Mouse (Mus musculus): ENCODE measurements around the gene Hist1h2ac. TPM values are rescaled to one million over a fixed set of nuclear protein-coding genes. Genes with fewer than 3 reads are reported as not detected.
A peak's percentile ranks its signal among the peaks of the same experiment; 100 is the strongest.

Gene Hist1h2ac
- total and polyA plus RNA-seq, 2 experiments from 2014 or later: 0.49 to 62.8 TPM

- H3K4me1 ChIP-seq (ENCODE audit: control insufficient read depth, insufficient read depth): 0 out of 2 replicates have a peak, but pooled peaks cover 6% of the 10 kb centered on the region
- H3K4me3 ChIP-seq (ENCODE audit: low read depth, low read length): no peak within 1 kb of the TSS
- H3K9me3 ChIP-seq (replicated peaks; ENCODE audit: control insufficient read depth, low read length): no peaks in the 10 kb centered on the region
- no peaks in the 10 kb centered on the region for H3K36me3 ChIP-seq (replicated peaks; ENCODE audit: control insufficient read depth, insufficient read depth, low read length)
- no peak within 1 kb of the TSS for H3K9ac ChIP-seq (replicated peaks; ENCODE audit: low read depth, low read length)
- no peak within 1 kb of the TSS for H3K27ac ChIP-seq (ENCODE audit: low read depth)
- peak within 1 kb of the TSS; percentile 14; the same call in 1 of the 2 replicates for H3K4me2 ChIP-seq (ENCODE audit: low read depth, low read length)
- 38% methylated on average over 12 of the region's 13 CpGs for WGBS
- ATAC-seq (ENCODE audit: insufficient read depth, low read depth) (no peak), DNase-seq (ENCODE audit: low spot score) (no peak)
- no peaks in the 10 kb centered on the region for H3K27me3 ChIP-seq (ENCODE audit: control insufficient read depth, insufficient read depth, low read length)
- TF ChIP-seq CTCF (IDR thresholded peaks at IDR 0.05; ENCODE audit: low read depth): no peak
- TF ChIP-seq EP300 (IDR thresholded peaks at IDR 0.05; ENCODE audit: low read depth): no peak
These were observed 11.8 kb upstream of the Hist1h2ac start, which contains the start of gene Hist1h1t for GRCm38 (mm10) chr13:23695514-23695913. Gene Hist1h1t, plus strand, starts transcription at chr13:23695814.

- Histone ChIP-seq H3K9me3 (replicated peaks; ENCODE audit: control insufficient read depth, low read length) (no peaks in the 10 kb centered on the region), H3K27me3 (ENCODE audit: control insufficient read depth, insufficient read depth, low read length) (no peaks in the 10 kb centered on the region), H3K9ac (replicated peaks; ENCODE audit: low read depth, low read length) (no peak overlapping the region), H3K27ac (ENCODE audit: low read depth) (no peak overlapping the region), H3K4me2 (ENCODE audit: low read depth, low read length) (no peak overlapping the region), H3K36me3 (replicated peaks; ENCODE audit: control insufficient read depth, insufficient read depth, low read length) (no peaks in the 10 kb centered on the region), H3K4me1 (ENCODE audit: control insufficient read depth, insufficient read depth) (0 out of 2 replicates have a peak, but pooled peaks cover 6% of the 10 kb centered on the region), H3K4me3 (ENCODE audit: low read depth, low read length) (no peak overlapping the region)
- DNase-seq (ENCODE audit: low spot score): no peak
- ATAC-seq (ENCODE audit: insufficient read depth, low read depth): no peak
- WGBS: 91% methylated on average over 9 of the region's 9 CpGs
- TF ChIP-seq CTCF (IDR thresholded peaks at IDR 0.05; ENCODE audit: low read depth) (no peak), EP300 (IDR thresholded peaks at IDR 0.05; ENCODE audit: low read depth) (no peak)
These were observed 11.2 kb upstream of the Hist1h2ac start for GRCm38 (mm10) chr13:23694956-23695355.

- no peak overlapping the region for H3K27ac ChIP-seq (ENCODE audit: low read depth)
- TF ChIP-seq CTCF (IDR thresholded peaks at IDR 0.05; ENCODE audit: low read depth): no peak
- TF ChIP-seq EP300 (IDR thresholded peaks at IDR 0.05; ENCODE audit: low read depth): no peak
- no peaks in the 10 kb centered on the region for H3K36me3 ChIP-seq (replicated peaks; ENCODE audit: control insufficient read depth, insufficient read depth, low read length)
- 80% methylated on average over 6 of the region's 6 CpGs for WGBS
- no peak overlapping the region for H3K4me2 ChIP-seq (ENCODE audit: low read depth, low read length)
- 0 out of 2 replicates have a peak, but pooled peaks cover 6% of the 10 kb centered on the region for H3K4me1 ChIP-seq (ENCODE audit: control insufficient read depth, insufficient read depth)
- H3K9me3 ChIP-seq (replicated peaks; ENCODE audit: control insufficient read depth, low read length): no peaks in the 10 kb centered on the region
- DNase-seq (ENCODE audit: low spot score) (no peak), ATAC-seq (ENCODE audit: insufficient read depth, low read depth) (no peak)
- H3K9ac ChIP-seq (replicated peaks; ENCODE audit: low read depth, low read length): no peak overlapping the region
- H3K4me3 ChIP-seq (ENCODE audit: low read depth, low read length): no peak overlapping the region
- no peaks in the 10 kb centered on the region for H3K27me3 ChIP-seq (ENCODE audit: control insufficient read depth, insufficient read depth, low read length)
These were observed 10.2 kb upstream of the Hist1h2ac start for GRCm38 (mm10) chr13:23693856-23694440.

DNA sequence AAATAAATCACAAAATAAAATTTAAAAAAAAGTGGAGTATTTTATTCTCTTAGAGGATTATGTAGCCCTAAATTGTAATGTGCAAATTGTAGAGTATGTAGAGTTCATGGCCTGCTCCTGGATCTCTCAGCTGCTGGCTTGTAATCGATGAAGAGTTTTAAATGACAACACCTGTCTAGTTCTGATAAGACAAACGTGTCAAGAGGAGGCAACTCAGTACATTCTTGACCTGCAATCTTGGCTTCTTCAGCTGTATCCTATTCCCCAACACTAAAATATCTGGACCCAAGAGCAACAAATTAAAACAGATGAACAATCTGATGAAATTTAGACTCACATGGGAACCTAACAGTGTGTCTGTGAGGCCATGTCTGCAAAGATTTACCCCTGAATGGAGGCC is 5.7 kb upstream of the Hist1h2ac start:
- Histone ChIP-seq H3K27me3 (ENCODE audit: control insufficient read depth, insufficient read depth, low read length) (no peaks in the 10 kb centered on the region), H3K9ac (replicated peaks; ENCODE audit: low read depth, low read length) (no peak overlapping the region), H3K4me3 (ENCODE audit: low read depth, low read length) (no peak overlapping the region), H3K4me2 (ENCODE audit: low read depth, low read length) (no peak overlapping the region), H3K27ac (ENCODE audit: low read depth) (no peak overlapping the region), H3K4me1 (ENCODE audit: control insufficient read depth, insufficient read depth) (peaks cover 5% of the 10 kb centered on the region; the same call in 1 of the 2 replicates), H3K9me3 (replicated peaks; ENCODE audit: control insufficient read depth, low read length) (no peaks in the 10 kb centered on the region), H3K36me3 (replicated peaks; ENCODE audit: control insufficient read depth, insufficient read depth, low read length) (no peaks in the 10 kb centered on the region)
- no peak for ATAC-seq (ENCODE audit: insufficient read depth, low read depth)
- TF ChIP-seq EP300 (IDR thresholded peaks at IDR 0.05; ENCODE audit: low read depth): no peak
- no peak for TF ChIP-seq CTCF (IDR thresholded peaks at IDR 0.05; ENCODE audit: low read depth)
- DNase-seq (ENCODE audit: low spot score): no peak
- WGBS: 48% methylated on average over 2 of the region's 2 CpGs

- Histone ChIP-seq H3K27ac (ENCODE audit: low read depth) (no peak overlapping the region), H3K27me3 (ENCODE audit: control insufficient read depth, insufficient read depth, low read length) (no peaks in the 10 kb centered on the region), H3K9me3 (replicated peaks; ENCODE audit: control insufficient read depth, low read length) (no peaks in the 10 kb centered on the region), H3K4me3 (ENCODE audit: low read depth, low read length) (no peak overlapping the region), H3K4me1 (ENCODE audit: control insufficient read depth, insufficient read depth) (peaks cover 5% of the 10 kb centered on the region; the same call in 1 of the 2 replicates), H3K36me3 (replicated peaks; ENCODE audit: control insufficient read depth, insufficient read depth, low read length) (no peaks in the 10 kb centered on the region), H3K9ac (replicated peaks; ENCODE audit: low read depth, low read length) (no peak overlapping the region), H3K4me2 (ENCODE audit: low read depth, low read length) (no peak overlapping the region)
- no peak for ATAC-seq (ENCODE audit: insufficient read depth, low read depth)
- DNase-seq (ENCODE audit: low spot score): no peak
- no peak for TF ChIP-seq CTCF (IDR thresholded peaks at IDR 0.05; ENCODE audit: low read depth)
- no peak for TF ChIP-seq EP300 (IDR thresholded peaks at IDR 0.05; ENCODE audit: low read depth)
- 96% methylated on average over 2 of the region's 2 CpGs for WGBS
These were observed 5.2 kb upstream of the Hist1h2ac start for GRCm38 (mm10) chr13:23688956-23689355.

DNA sequence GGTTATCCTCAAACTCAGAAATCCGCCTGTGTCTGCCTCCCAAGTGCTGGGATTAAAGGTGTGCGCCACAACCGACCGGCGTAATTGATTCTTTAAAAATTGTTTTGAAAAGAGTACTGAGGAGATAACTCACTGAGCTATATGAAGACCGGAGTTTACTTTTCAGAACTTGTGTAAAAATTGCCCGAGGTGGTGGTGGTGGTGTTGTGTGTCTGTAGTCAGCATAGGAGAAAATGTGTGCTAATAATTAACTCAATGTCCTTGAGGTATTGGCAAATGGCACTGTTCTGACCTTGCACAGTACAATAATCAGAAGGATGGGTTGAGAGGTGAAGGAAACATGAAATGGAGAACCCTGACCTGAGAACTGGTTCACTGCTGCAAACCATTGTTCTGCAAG is 4.2 kb upstream of the Hist1h2ac start:
- Histone ChIP-seq H3K36me3 (replicated peaks; ENCODE audit: control insufficient read depth, insufficient read depth, low read length) (no peaks in the 10 kb centered on the region), H3K4me3 (ENCODE audit: low read depth, low read length) (no peak overlapping the region), H3K4me2 (ENCODE audit: low read depth, low read length) (no peak overlapping the region), H3K27ac (ENCODE audit: low read depth) (no peak overlapping the region), H3K27me3 (ENCODE audit: control insufficient read depth, insufficient read depth, low read length) (no peaks in the 10 kb centered on the region), H3K9me3 (replicated peaks; ENCODE audit: control insufficient read depth, low read length) (no peaks in the 10 kb centered on the region), H3K4me1 (ENCODE audit: control insufficient read depth, insufficient read depth) (peaks cover 8% of the 10 kb centered on the region; the same call in 1 of the 2 replicates), H3K9ac (replicated peaks; ENCODE audit: low read depth, low read length) (no peak overlapping the region)
- 89% methylated on average over 7 of the region's 7 CpGs for WGBS
- no peak for TF ChIP-seq EP300 (IDR thresholded peaks at IDR 0.05; ENCODE audit: low read depth)
- no peak for TF ChIP-seq CTCF (IDR thresholded peaks at IDR 0.05; ENCODE audit: low read depth)
- ATAC-seq (ENCODE audit: insufficient read depth, low read depth) (no peak), DNase-seq (ENCODE audit: low spot score) (no peak)
